Mouse (Mus musculus): ENCODE measurements around the gene Hdac1.

DNA sequence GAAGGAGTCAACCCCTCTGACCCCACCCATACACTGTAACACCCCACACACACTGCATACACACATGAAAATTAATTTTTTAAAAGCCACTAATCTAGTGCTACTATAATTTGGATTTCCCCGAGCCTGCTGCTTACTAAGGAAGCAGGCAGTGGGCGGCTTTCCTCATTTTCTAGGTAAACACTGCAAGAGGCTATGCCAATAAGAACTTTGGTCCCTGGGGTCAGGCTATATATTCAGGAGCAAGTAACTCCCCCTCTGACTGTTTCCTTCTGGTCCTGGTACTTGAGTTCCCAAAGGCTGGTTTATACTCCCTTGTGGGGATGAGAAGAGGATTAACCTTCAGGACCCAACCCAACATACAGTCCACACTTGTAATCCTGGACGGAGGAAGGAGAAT is 16.6 kb downstream of the Hdac1 start:
- TF ChIP-seq POLR2A (IDR thresholded peaks at IDR 0.05; ENCODE audit: low read depth, low read length), result no peak
- no peak for TF ChIP-seq CTCF (IDR thresholded peaks at IDR 0.05; ENCODE audit: borderline replicate concordance, insufficient read depth, low read length)

All from embryonic fibroblast, embryonic 13.5 days (primary cell).